Mouse (Mus musculus): ENCODE measurements around the gene Stra6l.

Stra6l gene

GRCm38 (mm10) chr4:45921663-45922435, 73.4 kb downstream of the Stra6l start:
- no peak for DNase-seq

GRCm38 (mm10) chr4:45924011-45924410, 75.5 kb downstream of the Stra6l start:
- DNase-seq, result no peak

- no peak for DNase-seq
These were observed 80.1 kb downstream of the Stra6l start for GRCm38 (mm10) chr4:45928561-45928960.
